Mouse (Mus musculus) cerebellum, adult 9-10 months (tissue): ENCODE data around the gene Atad2b.
"Not testable (repeated sequence)": the region's sequence is repeated elsewhere in the genome, so short reads cannot be mapped to it uniquely, and the experiment has no call there.

Source experiments
- DNase-seq: peaks from one replicate; pipeline ENCODE4 v3.0.0; 2022

Gene Atad2b

GRCm38 (mm10) chr12:4911716-4912115, 5.4 kb upstream of the Atad2b start:
- no peak for DNase-seq

- DNase-seq = no peak
Measured at GRCm38 (mm10) chr12:4914441-4914840, 2.7 kb upstream of the Atad2b start.

GRCm38 (mm10) chr12:4914944-4915343, 2.2 kb upstream of the Atad2b start:
- DNase-seq = no peak

GRCm38 (mm10) chr12:4917805-4918591, 845 bp downstream of the Atad2b start:
- peak; percentile 66 for DNase-seq

- DNase-seq = no peak
Measured at GRCm38 (mm10) chr12:4928197-4928596, 11.0 kb downstream of the Atad2b start.

- no peak for DNase-seq
Measured at GRCm38 (mm10) chr12:4930820-4931548, 13.8 kb downstream of the Atad2b start.

- DNase-seq = no peak
Measured at GRCm38 (mm10) chr12:4952272-4952671, 35.1 kb downstream of the Atad2b start.

GRCm38 (mm10) chr12:4953156-4953555, 36.0 kb downstream of the Atad2b start:
- no peak for DNase-seq

GRCm38 (mm10) chr12:4972939-4973338, 55.8 kb downstream of the Atad2b start:
- peak; percentile 75 for DNase-seq

GRCm38 (mm10) chr12:4978324-4978723, 61.2 kb downstream of the Atad2b start:
- no peak for DNase-seq

GRCm38 (mm10) chr12:4996981-4997380, 79.8 kb downstream of the Atad2b start:
- no peak for DNase-seq

- no peak for DNase-seq
Measured at GRCm38 (mm10) chr12:5005338-5005737, 88.2 kb downstream of the Atad2b start.

GRCm38 (mm10) chr12:5005776-5006175, 88.6 kb downstream of the Atad2b start:
- not testable (repeated sequence) for DNase-seq

GRCm38 (mm10) chr12:5008638-5009037, 91.5 kb downstream of the Atad2b start:
- DNase-seq = not testable (repeated sequence)

- peak; percentile 7 for DNase-seq
Measured at GRCm38 (mm10) chr12:5025226-5025861, 108.2 kb downstream of the Atad2b start.

GRCm38 (mm10) chr12:5029035-5029434, 111.9 kb downstream of the Atad2b start:
- DNase-seq = no peak

- DNase-seq = no peak
Measured at GRCm38 (mm10) chr12:5038008-5038407, 120.9 kb downstream of the Atad2b start.

GRCm38 (mm10) chr12:5044141-5044540, 127.0 kb downstream of the Atad2b start:
- DNase-seq = no peak

GRCm38 (mm10) chr12:5048104-5048503, 131.0 kb downstream of the Atad2b start:
- DNase-seq = no peak

GRCm38 (mm10) chr12:5067590-5067989, 150.4 kb downstream of the Atad2b start:
- no peak for DNase-seq

GRCm38 (mm10) chr12:5070131-5070530, 153.0 kb downstream of the Atad2b start:
- DNase-seq = no peak

GRCm38 (mm10) chr12:5073191-5073590, 156.0 kb downstream of the Atad2b start:
- no peak for DNase-seq

- DNase-seq = no peak
Measured at GRCm38 (mm10) chr12:5081480-5081879, 164.3 kb downstream of the Atad2b start.

- DNase-seq = no peak
Measured at GRCm38 (mm10) chr12:5084714-5085113, 167.6 kb downstream of the Atad2b start.
